Mouse (Mus musculus) cerebellum, adult 2 months (tissue): ENCODE measurements around the gene Prrg4.

Source experiments
- CTCF ChIP-seq: fragments of 200-500 bp; IDR thresholded peaks from 2 replicates; pipeline ENCODE4 v1.5.1; 2011; ENCODE audit warnings: low read depth, mild to moderate bottlenecking, control low read depth, low read length, moderate library complexity, borderline replicate concordance; ENCODE audit not compliant: insufficient read depth
- POLR2A ChIP-seq: fragments of 200-500 bp; IDR thresholded peaks from 2 replicates; pipeline ENCODE4 v1.6.1; 2011; ENCODE audit warnings: low read length, control low read depth, borderline replicate concordance; ENCODE audit not compliant: insufficient read depth

- TF ChIP-seq CTCF (no peak), POLR2A (no peak)
Measured at GRCm38 (mm10) chr2:104864176-104864860, 14.6 kb upstream of the Prrg4 start.
